Mouse (Mus musculus) MEL (cell line): ENCODE measurements around the gene Asb14. TPM values are rescaled to one million over a fixed set of nuclear protein-coding genes. Genes with fewer than 3 reads are reported as not detected.
A peak's percentile ranks its signal among the peaks of the same experiment; 100 is the strongest.

Source experiments
- DNase-seq: peaks from one replicate; pipeline ENCODE4 v3.0.0; 2011; ENCODE audit warnings: low read depth, low spot score
- H3K27ac ChIP-seq: 2 replicates; pipeline ENCODE4 v1.5.1; 2012; ENCODE audit warnings: low read depth, mild to moderate bottlenecking, control low read depth, low read length, moderate library complexity; ENCODE audit not compliant: control insufficient read depth
- H3K27me3 ChIP-seq, 2 experiments: fragments of 150-350 bp in 1 of 2; sonication (generic) in 1 of 2; 2 replicates each; pipeline ENCODE4 v1.6.1; 2012; ENCODE audit warnings: low read length in 2 of 2, mild to moderate bottlenecking in 2 of 2, improper control_type of control experiment in 1 of 2, moderate library complexity in 1 of 2; ENCODE audit not compliant: insufficient read depth in 2 of 2, control insufficient read depth in 1 of 2
- H3K36me3 ChIP-seq, 2 experiments: 2 replicates each; pipeline ENCODE4 v1.6.1; 2012 to 2014; ENCODE audit warnings: low read length in 2 of 2, improper control_type of control experiment in 1 of 2, inconsistent platforms in 1 of 2, mild to moderate bottlenecking in 1 of 2; ENCODE audit not compliant: insufficient read depth in 2 of 2, control insufficient read depth in 1 of 2
- H3K4me1 ChIP-seq, 2 experiments: fragments of 150-350 bp in 1 of 2; sonication (generic) in 1 of 2; 2 replicates each; pipeline ENCODE4 v1.6.1; 2012; ENCODE audit warnings: low read length in 2 of 2, improper control_type of control experiment in 1 of 2, mild to moderate bottlenecking in 1 of 2; ENCODE audit not compliant: insufficient read depth in 2 of 2, control insufficient read depth in 1 of 2
- H3K4me3 ChIP-seq, 2 experiments: fragments of 150-350 bp in 1 of 2; sonication (generic) in 1 of 2; 2 replicates each; pipeline ENCODE4 v1.5.1; 2012; ENCODE audit warnings: low read depth in 2 of 2, low read length in 2 of 2, mild to moderate bottlenecking in 2 of 2, moderate library complexity in 2 of 2, control low read depth in 1 of 2, improper control_type of control experiment in 1 of 2; ENCODE audit not compliant: control insufficient read depth in 1 of 2, insufficient read depth in 1 of 2
- H3K79me2 ChIP-seq: 2 replicates; pipeline ENCODE4 v1.6.1; 2012; ENCODE audit warnings: mild to moderate bottlenecking, low read length, moderate library complexity; ENCODE audit not compliant: control insufficient read depth, poor library complexity, insufficient read depth
- H3K9ac ChIP-seq: 2 replicates; pipeline ENCODE4 v1.6.1; 2012; ENCODE audit warnings: low read depth, mild to moderate bottlenecking, control low read depth, low read length, moderate library complexity; ENCODE audit not compliant: control insufficient read depth, poor library complexity, severe bottlenecking
- H3K9me3 ChIP-seq: fragments of 150-350 bp; sonication (generic); replicated peaks from 2 replicates; pipeline ENCODE4 v1.6.1; 2012; ENCODE audit warnings: mild to moderate bottlenecking, low read length, improper control_type of control experiment, moderate library complexity; ENCODE audit not compliant: insufficient read depth
- BHLHE40 ChIP-seq: IDR thresholded peaks from 2 replicates; pipeline ENCODE4 v1.6.1; 2012; ENCODE audit warnings: low read depth, mild to moderate bottlenecking, inconsistent platforms, low read length, improper control_type of control experiment, borderline replicate concordance
- CHD1 ChIP-seq: IDR thresholded peaks from 2 replicates; pipeline ENCODE4 v1.6.1; 2012; ENCODE audit warnings: low read depth, mild to moderate bottlenecking, inconsistent platforms, low read length, improper control_type of control experiment
- CHD2 ChIP-seq: IDR thresholded peaks from 2 replicates; pipeline ENCODE4 v1.6.1; 2011; ENCODE audit warnings: low read length, improper control_type of control experiment
- CTCF ChIP-seq, 3 experiments: IDR thresholded peaks in 2 of 3; conservative IDR thresholded peaks in 1 of 3; 2 replicates each; pipeline ENCODE4 v1.5.1; 2011 to 2012; ENCODE audit warnings: low read length in 3 of 3, low read depth in 2 of 3, mild to moderate bottlenecking in 2 of 3, improper control_type of control experiment in 1 of 3, inconsistent platforms in 1 of 3, mixed read lengths in 1 of 3, moderate library complexity in 1 of 3; ENCODE audit not compliant: control insufficient read depth in 1 of 3, insufficient read depth in 1 of 3, poor library complexity in 1 of 3, severe bottlenecking in 1 of 3
- ELF1 ChIP-seq: IDR thresholded peaks from 2 replicates; pipeline ENCODE4 v1.6.1; 2014; ENCODE audit warnings: low read depth, mild to moderate bottlenecking, inconsistent platforms, low read length, improper control_type of control experiment, moderate library complexity
- MAX ChIP-seq: IDR thresholded peaks from 2 replicates; pipeline ENCODE4 v1.6.1; 2011; ENCODE audit warnings: low read length, improper control_type of control experiment
- MAZ ChIP-seq: IDR thresholded peaks from 2 replicates; pipeline ENCODE4 v1.6.1; 2012; ENCODE audit warnings: low read depth, mild to moderate bottlenecking, inconsistent platforms, low read length, improper control_type of control experiment
- MEF2A ChIP-seq: IDR thresholded peaks from 2 replicates; pipeline ENCODE4 v1.6.1; 2014; ENCODE audit warnings: low read depth, mild to moderate bottlenecking, inconsistent platforms, low read length, improper control_type of control experiment; ENCODE audit not compliant: poor library complexity, insufficient replicate concordance, severe bottlenecking; ENCODE audit errors: extremely low read depth
- MXI1 ChIP-seq: IDR thresholded peaks from 2 replicates; pipeline ENCODE4 v1.6.1; 2011; ENCODE audit warnings: mild to moderate bottlenecking, low read depth, low read length, improper control_type of control experiment
- POLR2A ChIP-seq, 2 experiments: IDR thresholded peaks; 2 replicates each; pipeline ENCODE4 v1.6.1; 2011 to 2012; ENCODE audit warnings: low read length in 2 of 2, mild to moderate bottlenecking in 2 of 2, control low read depth in 1 of 2, improper control_type of control experiment in 1 of 2, low read depth in 1 of 2, moderate library complexity in 1 of 2; ENCODE audit not compliant: control insufficient read depth in 1 of 2, insufficient read depth in 1 of 2, poor library complexity in 1 of 2
- POLR2AphosphoS2 ChIP-seq: IDR thresholded peaks from 2 replicates; pipeline ENCODE4 v1.6.1; 2011; ENCODE audit warnings: low read length, improper control_type of control experiment
- SMC3 ChIP-seq: IDR thresholded peaks from 2 replicates; pipeline ENCODE4 v1.6.1; 2011; ENCODE audit warnings: low read depth, low read length, improper control_type of control experiment
- TAL1 ChIP-seq: IDR thresholded peaks from 2 replicates; pipeline ENCODE4 v1.6.1; 2012; ENCODE audit warnings: mild to moderate bottlenecking, inconsistent platforms, low read length, moderate library complexity, mixed read lengths
- TBP ChIP-seq: IDR thresholded peaks from 2 replicates; pipeline ENCODE4 v1.8.0; 2011; ENCODE audit warnings: low read depth, low read length, improper control_type of control experiment
- UBTF ChIP-seq: IDR thresholded peaks from 2 replicates; pipeline ENCODE4 v1.6.1; 2012; ENCODE audit warnings: low read depth, mild to moderate bottlenecking, inconsistent platforms, low read length, improper control_type of control experiment, moderate library complexity, borderline replicate concordance; ENCODE audit not compliant: insufficient read depth
- USF1 ChIP-seq: IDR thresholded peaks from 2 replicates; pipeline ENCODE4 v1.6.1; 2014; ENCODE audit warnings: low read depth, mild to moderate bottlenecking, inconsistent platforms, low read length, improper control_type of control experiment, moderate library complexity
- USF2 ChIP-seq, 2 experiments: IDR thresholded peaks; 2 replicates each; pipeline ENCODE4 v1.6.1; 2011 to 2012; ENCODE audit warnings: improper control_type of control experiment in 2 of 2, low read length in 2 of 2, borderline replicate concordance in 1 of 2, inconsistent platforms in 1 of 2, low read depth in 1 of 2, mild to moderate bottlenecking in 1 of 2; ENCODE audit not compliant: insufficient read depth in 1 of 2
- ZC3H11A ChIP-seq: IDR thresholded peaks from 2 replicates; pipeline ENCODE4 v1.6.1; 2012; ENCODE audit warnings: low read depth, mild to moderate bottlenecking, inconsistent platforms, low read length, improper control_type of control experiment
- ZKSCAN1 ChIP-seq: IDR thresholded peaks from 2 replicates; pipeline ENCODE4 v1.6.1; 2012; ENCODE audit warnings: low read depth, mild to moderate bottlenecking, inconsistent platforms, low read length, improper control_type of control experiment, moderate library complexity
- ZMIZ1 ChIP-seq: IDR thresholded peaks from 2 replicates; pipeline ENCODE4 v1.6.1; 2012; ENCODE audit warnings: low read depth, mild to moderate bottlenecking, inconsistent platforms, low read length, improper control_type of control experiment, moderate library complexity
- ZNF384 ChIP-seq: IDR thresholded peaks from 2 replicates; pipeline ENCODE4 v1.6.1; 2012; ENCODE audit warnings: low read depth, mild to moderate bottlenecking, inconsistent platforms, low read length, improper control_type of control experiment
- polyA plus RNA-seq, 2 experiments: library from polyadenylated mRNA; stranded (reverse) in 1 of 2; unstranded in 1 of 2; fragments of >175 nt in 1 of 2; fragments of >200 nt in 1 of 2; gene quantifications; 2 replicates each; pipeline versions ENCODE4 v1.2.1 to v1.2.4; 2012; ENCODE audit warnings: low replicate concordance in 2 of 2, low read depth in 1 of 2; ENCODE audit not compliant: insufficient read length in 2 of 2, insufficient read depth in 1 of 2, missing spikeins in 1 of 2
- total RNA-seq: library from RNA; depleted of rRNA; stranded (reverse); fragments of 300-350 nt; gene quantifications from 2 replicates; pipeline ENCODE4 v1.2.3, GENCODE M21; 2012

The Asb14 gene
- total and polyA plus RNA-seq, 3 experiments = 0.06 TPM; not detected in 2

DNA sequence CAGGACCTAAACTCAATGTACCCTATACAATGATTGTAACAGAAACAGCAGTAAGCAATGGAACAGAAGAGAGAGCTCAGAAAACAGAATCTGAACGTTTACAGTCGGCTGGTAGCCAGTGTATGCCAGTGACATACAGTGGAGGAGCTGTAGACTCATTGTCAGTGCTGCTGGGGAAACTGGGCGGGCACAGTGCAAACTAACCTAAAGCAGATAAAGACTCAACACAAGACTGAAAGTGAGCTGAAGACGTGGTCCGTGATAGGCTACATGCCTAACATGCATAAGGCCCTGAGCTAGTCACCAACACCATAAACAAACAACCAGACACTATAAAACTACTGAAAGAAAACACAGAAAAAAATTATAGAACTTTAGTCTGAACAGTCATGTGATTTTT is 12.7 kb upstream of the Asb14 start:
- Histone ChIP-seq H3K4me3 (no peak overlapping the region), H3K79me2 (no peaks in the 10 kb centered on the region), H3K27ac (no peak overlapping the region), H3K9ac (no peak overlapping the region), H3K9me3 (no peaks in the 10 kb centered on the region), H3K27me3 (peaks cover 0 to 2% of the 10 kb centered on the region in 2 experiments; a peak in 3 of 4 replicates), H3K36me3 (no peaks in the 10 kb centered on the region), H3K4me1 (no peaks in the 10 kb centered on the region)
- no peak for TF ChIP-seq SMC3
- TF ChIP-seq MAZ = no peak
- TF ChIP-seq MAX = no peak
- TF ChIP-seq TBP = no peak
- TF ChIP-seq ELF1 = no peak
- no peak for TF ChIP-seq TAL1
- no peak for TF ChIP-seq ZC3H11A
- no peak for TF ChIP-seq ZKSCAN1
- no peak for TF ChIP-seq USF1
- TF ChIP-seq CTCF (IDR thresholded peaks at IDR 0.05 in 2 of 3, conservative IDR thresholded peaks at IDR 0.05 in 1 of 3; ENCODE audit: control insufficient read depth in 1 of 3, insufficient read depth in 1 of 3, low read depth in 2 of 3, low read length in 3 of 3, poor library complexity in 1 of 3, severe bottlenecking in 1 of 3) = no peak
- DNase-seq = peak; percentile 10

DNA sequence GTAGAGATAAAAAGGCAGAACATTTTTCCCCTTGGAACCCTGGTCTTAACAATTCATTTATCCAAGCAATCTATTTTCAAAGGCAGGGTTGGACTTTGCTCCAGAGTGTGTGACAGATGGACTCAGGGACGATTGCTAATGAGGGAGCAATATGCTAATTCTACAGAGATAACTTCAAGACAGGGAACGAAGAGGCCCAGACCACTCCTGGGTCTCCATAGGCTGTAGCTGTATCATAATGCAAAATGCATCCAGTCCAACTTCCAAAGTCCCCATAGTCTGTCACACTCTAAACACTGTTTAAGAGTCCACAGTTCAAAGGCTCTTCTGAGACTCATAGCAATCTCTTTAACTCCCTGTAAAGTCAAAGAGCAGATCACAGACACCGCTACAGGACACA is 7.1 kb upstream of the Asb14 start:
- Histone ChIP-seq H3K27ac (no peak overlapping the region), H3K9me3 (no peaks in the 10 kb centered on the region), H3K4me1 (peaks cover 0 to 13% of the 10 kb centered on the region in 2 experiments; a peak in 2 of 4 replicates), H3K36me3 (peaks cover 0 to 10% of the 10 kb centered on the region in 2 experiments; a peak in 2 of 4 replicates), H3K79me2 (no peaks in the 10 kb centered on the region), H3K9ac (no peak overlapping the region), H3K4me3 (no peak overlapping the region), H3K27me3 (no peaks in the 10 kb centered on the region; a peak in 3 of 4 replicates)
- TF ChIP-seq USF2 (IDR thresholded peaks at IDR 0.05; ENCODE audit: borderline replicate concordance in 1 of 2, insufficient read depth in 1 of 2, low read depth in 1 of 2, low read length in 2 of 2) (no peak), MAZ (no peak), ZMIZ1 (no peak), MXI1 (no peak), ZNF384 (no peak), ZKSCAN1 (no peak), BHLHE40 (no peak), TBP (no peak), CHD2 (no peak), MEF2A (no peak), UBTF (no peak), POLR2AphosphoS2 (no peak), CHD1 (no peak), POLR2A (IDR thresholded peaks at IDR 0.05; ENCODE audit: control insufficient read depth in 1 of 2, insufficient read depth in 1 of 2, low read depth in 1 of 2, low read length in 2 of 2, poor library complexity in 1 of 2) (no peak)
- DNase-seq = no peak
